Mouse (Mus musculus) stomach, adult 2 months (tissue): ENCODE data around the gene Sart3. TPM values are rescaled to one million over a fixed set of nuclear protein-coding genes. Genes with fewer than 3 reads are reported as not detected.

Experiments
- polyA plus RNA-seq: library from polyadenylated mRNA; depleted of rRNA; stranded (reverse); fragments of >200 nt; gene quantifications from 2 replicates; pipeline ENCODE4 v1.2.3, GENCODE M21; 2012; rRNA removed

Gene Sart3
- 5.0 and 6.0 TPM in 2 replicates for polyA plus RNA-seq

GRCm38 (mm10) chr5:113772450-113772895 lies at the start of gene Sart3, which contains the start of gene Iscu:
TSS of gene Sart3 (minus strand) at chr5:113772510.
TSS of gene Iscu (plus strand) at chr5:113772748.

GRCm38 (mm10) chr5:113800280-113800679 lies 28.0 kb upstream of the Sart3 start, which contains the start of gene Tmem119:
TSS of gene Tmem119 (minus strand) at chr5:113800516.

GRCm38 (mm10) chr5:113735345-113736112 lies 36.8 kb downstream of the Sart3 start, which contains the start of gene Ficd:
TSS of gene Ficd (plus strand) at chr5:113735803.

GRCm38 (mm10) chr5:113724446-113724845 lies 47.9 kb downstream of the Sart3 start, which contains the start of gene 1700069L16Rik:
TSS of gene 1700069L16Rik (minus strand) at chr5:113724772.

Other genes with a start within 250 kb of the Sart3 start
- gene Cmklr1, start 122.1 kb downstream of the Sart3 start, polyA plus RNA-seq, result 9.6 and 11.5 TPM in 2 replicates
- gene 1700069L16Rik, start 47.7 kb downstream of the Sart3 start, polyA plus RNA-seq, result not detected in 2 replicates
- 2.7 and 3.1 TPM in 2 replicates for gene Ficd, start 36.7 kb downstream of the Sart3 start, polyA plus RNA-seq
- 31.9 and 32.7 TPM in 2 replicates for gene Iscu, start 238 bp upstream of the Sart3 start, polyA plus RNA-seq
- 7.8 and 12.2 TPM in 2 replicates for gene Tmem119, start 28.0 kb upstream of the Sart3 start, polyA plus RNA-seq
- 8.2 and 12.8 TPM in 2 replicates for gene Selplg, start 60.1 kb upstream of the Sart3 start, polyA plus RNA-seq
- 39.2 and 44.7 TPM in 2 replicates for gene Coro1c, start 136.2 kb upstream of the Sart3 start, polyA plus RNA-seq
- gene Ssh1, start 221.4 kb upstream of the Sart3 start, polyA plus RNA-seq, result 4.1 and 4.8 TPM in 2 replicates
- gene Dao, start 231.2 kb upstream of the Sart3 start, polyA plus RNA-seq, result not detected in 2 replicates